Mouse (Mus musculus): Measurements from ENCODE around the gene Cbx2. TPM values are rescaled to one million over a fixed set of nuclear protein-coding genes. Genes with fewer than 3 reads are reported as not detected.

Cbx2 gene
- polyA plus RNA-seq, 1 experiment from 2014 or later, result 65.0 TPM

DNA sequence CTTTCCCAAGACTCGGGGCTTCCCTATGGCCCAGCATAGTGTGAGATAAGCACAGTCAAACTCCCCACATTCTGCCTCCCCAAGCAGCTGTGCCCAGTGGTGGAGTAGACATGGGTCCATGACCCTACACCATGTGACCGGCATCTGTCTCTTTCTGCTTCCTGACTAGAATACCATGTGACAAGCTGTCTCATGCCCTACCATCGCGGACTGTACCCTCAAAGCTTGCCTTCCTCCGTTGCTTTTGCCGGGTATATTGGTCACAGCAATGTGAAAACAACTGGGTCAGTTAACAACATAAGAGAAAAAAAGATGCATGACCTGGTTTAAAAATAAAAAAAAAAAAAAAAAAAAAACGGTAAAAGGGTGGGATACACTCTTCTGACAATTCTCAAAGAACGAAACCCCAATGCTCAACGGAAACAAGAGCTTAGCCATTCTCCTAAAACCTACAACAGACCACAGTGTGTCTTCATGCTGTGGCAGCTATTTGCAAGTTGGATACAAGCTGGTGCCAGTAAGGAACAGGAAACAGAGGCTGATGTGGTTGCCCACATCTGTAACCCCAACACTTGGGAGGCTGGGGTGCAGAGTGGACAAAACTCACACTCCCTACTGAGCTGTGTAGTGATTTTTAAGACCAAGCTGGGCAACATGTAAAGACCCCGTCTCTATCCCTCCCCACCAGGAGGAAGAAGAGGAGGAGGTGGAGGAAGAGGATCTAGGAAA is 17.1 kb upstream of the Cbx2 start:
- Histone ChIP-seq H3K27me3 (ENCODE audit: control insufficient read depth, insufficient read depth, low read length) (0 out of 2 replicates have a peak, but pooled peaks cover 4% of the 10 kb centered on the region), H3K4me1 (ENCODE audit: control insufficient read depth, insufficient read depth, low read length) (no peaks in the 10 kb centered on the region), H3K9ac (ENCODE audit: low read length) (no peak overlapping the region), H3K9me3 (ENCODE audit: control insufficient read depth, low read length) (no peaks in the 10 kb centered on the region), H3K27ac (ENCODE audit: low read depth, low read length) (no peak overlapping the region), H3K36me3 (ENCODE audit: control insufficient read depth, insufficient read depth, low read length) (no peaks in the 10 kb centered on the region), H3K4me3 (ENCODE audit: low read depth, low read length) (no peak overlapping the region), H3K4me2 (ENCODE audit: low read depth) (no peak overlapping the region)
- DNase-seq (ENCODE audit: low spot score) (no peak), ATAC-seq (ENCODE audit: insufficient read depth, low FRiP score, low TSS enrichment) (no peak)
- 92% methylated on average over 10 of the region's 10 CpGs for WGBS

DNA sequence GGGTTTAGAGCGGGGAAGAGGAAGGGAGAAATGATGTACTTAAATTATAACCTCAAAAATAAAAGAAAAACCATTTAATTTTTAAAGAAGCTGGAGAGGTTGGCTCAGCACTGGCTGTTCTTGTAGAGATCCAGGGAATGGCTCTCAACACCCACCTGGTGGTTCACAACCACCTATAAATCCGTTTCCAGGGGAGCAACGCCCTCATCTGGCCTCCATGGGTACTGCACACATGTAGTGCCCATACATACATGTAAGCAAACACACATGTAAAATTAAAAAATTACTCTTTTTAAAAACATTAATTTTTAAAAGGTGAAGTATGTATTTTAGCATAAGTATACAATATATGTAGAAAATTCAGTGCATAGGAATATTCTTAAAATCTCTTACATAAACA is 16.3 kb upstream of the Cbx2 start:
- Histone ChIP-seq H3K27me3 (ENCODE audit: control insufficient read depth, insufficient read depth, low read length) (0 out of 2 replicates have a peak, but pooled peaks cover under 1% of the 10 kb centered on the region), H3K9me3 (ENCODE audit: control insufficient read depth, low read length) (no peaks in the 10 kb centered on the region), H3K4me2 (ENCODE audit: low read depth) (no peak overlapping the region), H3K27ac (ENCODE audit: low read depth, low read length) (no peak overlapping the region), H3K36me3 (ENCODE audit: control insufficient read depth, insufficient read depth, low read length) (no peaks in the 10 kb centered on the region), H3K4me1 (ENCODE audit: control insufficient read depth, insufficient read depth, low read length) (no peaks in the 10 kb centered on the region), H3K4me3 (ENCODE audit: low read depth, low read length) (no peak overlapping the region), H3K9ac (ENCODE audit: low read length) (no peak overlapping the region)
- ATAC-seq (ENCODE audit: insufficient read depth, low FRiP score, low TSS enrichment) (no peak), DNase-seq (ENCODE audit: low spot score) (no peak)
- WGBS, result 79% methylated on average over 3 of the region's 3 CpGs

- H3K27me3 ChIP-seq (ENCODE audit: control insufficient read depth, insufficient read depth, low read length), result no peaks in the 10 kb centered on the region
- H3K9ac ChIP-seq (ENCODE audit: low read length), result 0 out of 2 replicates have a peak overlapping the region, but pooled peaks have one; percentile 10
- WGBS, result 18% methylated on average over 21 of the region's 21 CpGs
- ATAC-seq (ENCODE audit: insufficient read depth, low FRiP score, low TSS enrichment) (no peak), DNase-seq (ENCODE audit: low spot score) (no peak)
- peak overlapping the region; percentile 25 for H3K4me2 ChIP-seq (ENCODE audit: low read depth)
- no peaks in the 10 kb centered on the region for H3K36me3 ChIP-seq (ENCODE audit: control insufficient read depth, insufficient read depth, low read length)
- peak overlapping the region; percentile 21; the same call in 1 of the 2 replicates for H3K4me3 ChIP-seq (ENCODE audit: low read depth, low read length)
- no peaks in the 10 kb centered on the region for H3K4me1 ChIP-seq (ENCODE audit: control insufficient read depth, insufficient read depth, low read length)
- H3K9me3 ChIP-seq (ENCODE audit: control insufficient read depth, low read length), result no peaks in the 10 kb centered on the region
- H3K27ac ChIP-seq (ENCODE audit: low read depth, low read length), result no peak overlapping the region
Measured at GRCm38 (mm10) chr11:119007461-119008456, 15.0 kb upstream of the Cbx2 start.

GRCm38 (mm10) chr11:119014455-119014854 is 8.3 kb upstream of the Cbx2 start:
- Histone ChIP-seq H3K4me2 (ENCODE audit: low read depth) (no peak overlapping the region), H3K36me3 (ENCODE audit: control insufficient read depth, insufficient read depth, low read length) (no peaks in the 10 kb centered on the region)
- 86% methylated on average over 7 of the region's 7 CpGs for WGBS

GRCm38 (mm10) chr11:119017506-119017905 is 5.3 kb upstream of the Cbx2 start:
- 26% methylated on average over 7 of the region's 7 CpGs for WGBS
- Histone ChIP-seq H3K27me3 (ENCODE audit: control insufficient read depth, insufficient read depth, low read length) (no peaks in the 10 kb centered on the region), H3K9ac (ENCODE audit: low read length) (no peak overlapping the region), H3K36me3 (ENCODE audit: control insufficient read depth, insufficient read depth, low read length) (no peaks in the 10 kb centered on the region), H3K4me1 (ENCODE audit: control insufficient read depth, insufficient read depth, low read length) (no peaks in the 10 kb centered on the region; the same call in 1 of the 2 replicates), H3K4me2 (ENCODE audit: low read depth) (no peak overlapping the region), H3K27ac (ENCODE audit: low read depth, low read length) (no peak overlapping the region), H3K4me3 (ENCODE audit: low read depth, low read length) (no peak overlapping the region), H3K9me3 (ENCODE audit: control insufficient read depth, low read length) (no peaks in the 10 kb centered on the region)
- ATAC-seq (ENCODE audit: insufficient read depth, low FRiP score, low TSS enrichment), result no peak
- DNase-seq (ENCODE audit: low spot score), result no peak

More at GRCm38 (mm10) chr11:119014455-119014854, 8.3 kb upstream of the Cbx2 start:
- H3K9ac ChIP-seq (ENCODE audit: low read length), result no peak overlapping the region
- no peak for DNase-seq (ENCODE audit: low spot score)
- H3K27ac ChIP-seq (ENCODE audit: low read depth, low read length), result no peak overlapping the region
- ATAC-seq (ENCODE audit: insufficient read depth, low FRiP score, low TSS enrichment), result no peak
- H3K9me3 ChIP-seq (ENCODE audit: control insufficient read depth, low read length), result no peaks in the 10 kb centered on the region
- H3K4me1 ChIP-seq (ENCODE audit: control insufficient read depth, insufficient read depth, low read length), result no peaks in the 10 kb centered on the region
- H3K27me3 ChIP-seq (ENCODE audit: control insufficient read depth, insufficient read depth, low read length), result no peaks in the 10 kb centered on the region
- H3K4me3 ChIP-seq (ENCODE audit: low read depth, low read length), result no peak overlapping the region

DNA sequence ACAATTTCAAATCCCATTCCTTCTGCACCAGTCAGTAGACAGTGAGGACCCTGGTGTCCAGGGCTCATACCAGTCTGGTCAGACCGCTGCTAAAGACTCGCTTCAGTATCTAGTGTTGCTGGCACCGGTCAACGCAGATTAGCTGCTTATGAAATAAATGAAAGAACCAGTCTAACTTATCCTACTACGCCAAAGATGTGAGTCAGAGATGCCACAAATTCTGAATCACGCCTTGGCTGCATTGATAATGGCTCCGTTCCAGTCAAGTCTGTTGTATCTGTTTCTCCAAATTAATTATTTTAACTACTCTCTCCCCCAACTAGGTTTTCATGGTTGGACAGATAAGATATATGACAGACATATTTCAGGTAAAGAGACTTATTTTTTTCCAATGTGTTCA is 1.6 kb upstream of the Cbx2 start:
- no peak for DNase-seq (ENCODE audit: low spot score)
- H3K27ac ChIP-seq (ENCODE audit: low read depth, low read length), result no peak overlapping the region
- H3K4me3 ChIP-seq (ENCODE audit: low read depth, low read length), result no peak overlapping the region
- WGBS, result 97% methylated on average over 7 of the region's 7 CpGs
- H3K9me3 ChIP-seq (ENCODE audit: control insufficient read depth, low read length), result no peaks in the 10 kb centered on the region
- no peak for ATAC-seq (ENCODE audit: insufficient read depth, low FRiP score, low TSS enrichment)
- no peak overlapping the region for H3K4me2 ChIP-seq (ENCODE audit: low read depth)
- H3K27me3 ChIP-seq (ENCODE audit: control insufficient read depth, insufficient read depth, low read length), result no peaks in the 10 kb centered on the region
- H3K4me1 ChIP-seq (ENCODE audit: control insufficient read depth, insufficient read depth, low read length), result peaks cover 25% of the 10 kb centered on the region
- H3K36me3 ChIP-seq (ENCODE audit: control insufficient read depth, insufficient read depth, low read length), result no peaks in the 10 kb centered on the region
- H3K9ac ChIP-seq (ENCODE audit: low read length), result no peak overlapping the region

GRCm38 (mm10) chr11:119022068-119022894 is 481 bp upstream of the Cbx2 start:
- peak overlapping the region; percentile 89; the same call in 1 of the 2 replicates for H3K27ac ChIP-seq (ENCODE audit: low read depth, low read length)
- peaks cover 8% of the 10 kb centered on the region for H3K36me3 ChIP-seq (ENCODE audit: control insufficient read depth, insufficient read depth, low read length)
- peaks cover 26% of the 10 kb centered on the region for H3K4me1 ChIP-seq (ENCODE audit: control insufficient read depth, insufficient read depth, low read length)
- no peak for ATAC-seq (ENCODE audit: insufficient read depth, low FRiP score, low TSS enrichment)
- H3K9ac ChIP-seq (ENCODE audit: low read length), result peak overlapping the region; percentile 97
- no peaks in the 10 kb centered on the region for H3K27me3 ChIP-seq (ENCODE audit: control insufficient read depth, insufficient read depth, low read length)
- H3K4me2 ChIP-seq (ENCODE audit: low read depth), result peak overlapping the region; percentile 97
- DNase-seq (ENCODE audit: low spot score), result no peak
- peak overlapping the region; percentile 96 for H3K4me3 ChIP-seq (ENCODE audit: low read depth, low read length)
- H3K9me3 ChIP-seq (ENCODE audit: control insufficient read depth, low read length), result no peaks in the 10 kb centered on the region
- WGBS, result 5% methylated on average over 42 of the region's 42 CpGs

DNA sequence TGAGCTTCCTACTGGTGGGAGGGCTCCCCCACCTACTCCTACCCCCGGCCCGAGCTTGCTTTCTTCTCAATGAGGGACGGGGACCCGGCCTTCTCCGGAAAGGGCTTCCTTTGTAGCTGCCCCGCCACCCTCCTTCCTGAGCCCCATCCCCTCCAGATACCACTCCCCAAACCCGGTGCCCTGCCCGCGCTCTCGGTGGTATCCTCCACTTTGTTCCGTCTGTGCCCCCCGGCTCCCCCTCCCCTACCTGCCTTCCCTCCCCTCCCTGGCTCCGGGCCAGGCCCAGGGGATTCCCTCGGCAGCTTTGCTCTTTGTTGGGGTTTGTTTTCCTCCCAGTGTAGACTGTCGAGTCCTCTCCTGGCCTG is 836 bp downstream of the Cbx2 start:
- 1% methylated on average over 15 of the region's 15 CpGs for WGBS
- Histone ChIP-seq H3K27ac (ENCODE audit: low read depth, low read length) (peak overlapping the region; percentile 89), H3K4me3 (ENCODE audit: low read depth, low read length) (peak overlapping the region; percentile 96), H3K4me1 (ENCODE audit: control insufficient read depth, insufficient read depth, low read length) (peaks cover 26% of the 10 kb centered on the region), H3K4me2 (ENCODE audit: low read depth) (peak overlapping the region; percentile 97), H3K27me3 (ENCODE audit: control insufficient read depth, insufficient read depth, low read length) (no peaks in the 10 kb centered on the region), H3K9me3 (ENCODE audit: control insufficient read depth, low read length) (no peaks in the 10 kb centered on the region), H3K36me3 (ENCODE audit: control insufficient read depth, insufficient read depth, low read length) (peaks cover 18% of the 10 kb centered on the region), H3K9ac (ENCODE audit: low read length) (peak overlapping the region; percentile 97)
- ATAC-seq (ENCODE audit: insufficient read depth, low FRiP score, low TSS enrichment) (peak; percentile 51), DNase-seq (ENCODE audit: low spot score) (peak; percentile 78)

Measured in neural tube, embryonic 11.5 days (tissue).